Mouse (Mus musculus) intestine, embryonic 14.5 days (tissue): ENCODE data around the gene Dcun1d3. TPM values are rescaled to one million over a fixed set of nuclear protein-coding genes. Genes with fewer than 3 reads are reported as not detected.
A peak's percentile ranks its signal among the peaks of the same experiment; 100 is the strongest.

ENCODE experiments used
- ATAC-seq: fragments of 200-750 bp; cut with Nextera tagmentation; replicated peaks from 2 replicates; pipeline ENCODE4 v1.8.0; 2017; ENCODE audit warnings: low read depth, moderate number of reproducible peaks, moderate TSS enrichment, moderate library complexity; ENCODE audit not compliant: low FRiP score, low TSS enrichment
- DNase-seq: peaks from one replicate; pipeline ENCODE4 v3.0.0-alpha.2; 2018; ENCODE audit warnings: low spot score
- H3K27ac ChIP-seq: fragments of 300-500 bp; sonication (generic); 2 replicates; pipeline ENCODE4 v1.5.1; 2014; ENCODE audit warnings: low read depth, mild to moderate bottlenecking, control low read depth
- H3K27me3 ChIP-seq: fragments of 300-500 bp; sonication (generic); replicated peaks from 2 replicates; pipeline ENCODE4 v1.6.1; 2014; ENCODE audit warnings: low read length, control low read depth; ENCODE audit not compliant: control insufficient read depth, insufficient read depth
- H3K36me3 ChIP-seq: fragments of 300-500 bp; sonication (generic); 2 replicates; pipeline ENCODE4 v1.6.1; 2014; ENCODE audit warnings: low read length, control low read depth; ENCODE audit not compliant: control insufficient read depth, insufficient read depth
- H3K4me1 ChIP-seq: fragments of 300-500 bp; sonication (generic); replicated peaks from 2 replicates; pipeline ENCODE4 v1.6.1; 2014; ENCODE audit warnings: low read length, control low read depth, mixed read lengths; ENCODE audit not compliant: control insufficient read depth, insufficient read depth
- H3K4me2 ChIP-seq: fragments of 300-500 bp; sonication (generic); 2 replicates; pipeline ENCODE4 v1.6.1; 2014; ENCODE audit warnings: low read length
- H3K4me3 ChIP-seq: fragments of 300-500 bp; sonication (generic); 2 replicates; pipeline ENCODE4 v1.5.1; 2014; ENCODE audit warnings: low read depth, low read length, control low read depth, mixed read lengths
- H3K9ac ChIP-seq: fragments of 300-500 bp; sonication (generic); 2 replicates; pipeline ENCODE4 v1.6.1; 2014; ENCODE audit warnings: mild to moderate bottlenecking, low read length
- H3K9me3 ChIP-seq: fragments of 300-500 bp; sonication (generic); 2 replicates; pipeline ENCODE4 v1.6.1; 2016; ENCODE audit warnings: low read length, control low read depth; ENCODE audit not compliant: control insufficient read depth
- WGBS: fragments of 180-500 bp; shearing (Covaris S2); extraction: QIAGEN DNeasy Blood & Tissue Kit; methylation state at CpG from one replicate; pipeline ENCODE4 v1.1.7; 2014; 5-methylcytosine and 5-hydroxymethylcytosine counted together
- polyA plus RNA-seq: library from polyadenylated mRNA; unstranded; fragments of >200 nt; fragmentation: Nextera tagmentation; extraction: Ambion mirVana; gene quantifications from 2 replicates; pipeline ENCODE4 v1.2.1, GENCODE M21; 2014

The Dcun1d3 gene
- polyA plus RNA-seq, 1 experiment from 2014 or later, result 6.2 TPM

DNA sequence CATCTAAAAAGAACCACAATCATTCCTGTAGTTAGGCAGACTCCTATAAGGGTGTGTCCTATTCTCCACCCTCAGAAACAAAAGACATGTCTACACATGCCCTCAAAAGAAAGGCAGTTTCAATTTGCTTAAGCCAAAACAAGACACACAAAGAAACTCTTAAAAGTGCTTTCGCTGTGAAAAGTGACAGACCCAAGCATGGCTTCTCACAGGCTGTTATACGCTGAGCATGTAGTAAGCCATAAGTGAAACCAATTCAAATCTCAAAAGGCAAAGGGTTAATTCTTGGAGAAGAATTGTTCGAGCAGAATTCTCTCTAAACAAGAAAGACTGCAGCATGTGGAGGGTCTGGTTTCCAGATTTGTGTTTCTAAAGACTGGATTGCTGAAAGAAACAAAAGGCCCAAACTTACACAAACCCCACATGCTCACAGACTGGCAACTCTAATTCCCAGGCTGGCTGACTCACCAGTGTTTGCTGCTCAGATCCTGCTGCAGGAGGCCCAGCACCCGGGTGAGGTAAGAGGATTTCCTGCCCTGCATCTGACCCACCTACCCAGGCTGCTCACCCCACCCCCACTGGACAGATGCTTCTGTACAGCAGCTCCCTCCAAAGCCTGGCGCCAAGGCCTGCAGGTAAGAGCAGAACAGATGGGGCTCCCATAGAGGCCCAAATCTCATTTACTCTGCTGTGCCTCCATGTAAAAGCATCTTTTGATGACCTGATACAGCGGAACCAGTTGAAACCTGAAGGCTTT, 34.6 kb downstream of the Dcun1d3 start:
- Histone ChIP-seq H3K27me3 (no peaks in the 10 kb centered on the region), H3K4me2 (0 out of 2 replicates have a peak overlapping the region, but pooled peaks have one; percentile 6), H3K4me3 (no peak overlapping the region), H3K4me1 (peaks cover 10% of the 10 kb centered on the region), H3K36me3 (peaks cover 31% of the 10 kb centered on the region), H3K9ac (0 out of 2 replicates have a peak overlapping the region, but pooled peaks have one; percentile 10), H3K9me3 (no peaks in the 10 kb centered on the region), H3K27ac (peak overlapping the region; percentile 73)
- ATAC-seq, result peak; percentile 51; the same call in 1 of the 2 replicates
- 36% methylated on average over 6 of the region's 6 CpGs for WGBS
- peak; percentile 67 for DNase-seq

DNA sequence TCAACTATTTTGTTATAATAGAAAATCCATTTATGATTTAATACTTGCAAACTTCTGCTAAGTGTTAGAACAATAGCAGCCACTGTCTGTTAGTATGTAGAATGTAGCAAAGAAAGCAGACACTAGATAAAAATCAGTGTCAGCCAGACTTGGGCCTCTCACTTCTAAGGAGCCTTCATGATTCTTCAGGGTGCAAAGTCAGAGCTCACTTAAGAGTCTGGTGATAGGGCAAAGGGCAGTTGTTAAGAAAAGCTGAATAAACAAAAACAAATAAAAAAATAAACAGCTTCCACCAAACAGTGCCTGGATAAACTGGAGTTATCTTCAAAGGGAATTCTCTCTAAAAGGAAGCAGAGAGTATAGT, 35.1 kb downstream of the Dcun1d3 start:
- no peaks in the 10 kb centered on the region for H3K27me3 ChIP-seq
- H3K9ac ChIP-seq, result no peak overlapping the region
- no peaks in the 10 kb centered on the region for H3K9me3 ChIP-seq
- H3K4me3 ChIP-seq, result no peak overlapping the region
- peaks cover 37% of the 10 kb centered on the region for H3K36me3 ChIP-seq
- peak overlapping the region; percentile 73 for H3K27ac ChIP-seq
- DNase-seq (no peak), ATAC-seq (peak; percentile 24; the same call in 1 of the 2 replicates)
- H3K4me2 ChIP-seq, result no peak overlapping the region
- H3K4me1 ChIP-seq, result peaks cover 10% of the 10 kb centered on the region

GRCm38 (mm10) chr7:119860554-119860953, 35.5 kb downstream of the Dcun1d3 start:
- DNase-seq, result no peak
- peaks cover 10% of the 10 kb centered on the region for H3K4me1 ChIP-seq
- H3K4me2 ChIP-seq, result no peak overlapping the region
- H3K9ac ChIP-seq, result no peak overlapping the region
- peak; percentile 54; the same call in 1 of the 2 replicates for ATAC-seq
- 0 out of 2 replicates have a peak overlapping the region, but pooled peaks have one; percentile 73 for H3K27ac ChIP-seq
- no peaks in the 10 kb centered on the region for H3K27me3 ChIP-seq
- peaks cover 39% of the 10 kb centered on the region for H3K36me3 ChIP-seq
- no peaks in the 10 kb centered on the region for H3K9me3 ChIP-seq
- H3K4me3 ChIP-seq, result no peak overlapping the region
- 80% methylated on average over 2 of the region's 2 CpGs for WGBS

GRCm38 (mm10) chr7:119860116-119860515, 36.0 kb downstream of the Dcun1d3 start:
- Histone ChIP-seq H3K9me3 (no peaks in the 10 kb centered on the region), H3K4me2 (no peak overlapping the region), H3K27ac (no peak overlapping the region), H3K4me3 (no peak overlapping the region), H3K36me3 (peaks cover 43% of the 10 kb centered on the region), H3K27me3 (no peaks in the 10 kb centered on the region), H3K9ac (no peak overlapping the region), H3K4me1 (peaks cover 10% of the 10 kb centered on the region)
- no peak for ATAC-seq
- DNase-seq, result no peak
- WGBS, result 82% methylated on average over 3 of the region's 3 CpGs

GRCm38 (mm10) chr7:119859476-119859875, 36.6 kb downstream of the Dcun1d3 start:
- peaks cover 10% of the 10 kb centered on the region for H3K4me1 ChIP-seq
- no peak overlapping the region for H3K9ac ChIP-seq
- WGBS, result 86% methylated on average over 6 of the region's 6 CpGs
- ATAC-seq (no peak), DNase-seq (no peak)
- peaks cover 44% of the 10 kb centered on the region for H3K36me3 ChIP-seq
- H3K4me3 ChIP-seq, result no peak overlapping the region
- H3K4me2 ChIP-seq, result no peak overlapping the region
- H3K27ac ChIP-seq, result no peak overlapping the region
- no peaks in the 10 kb centered on the region for H3K27me3 ChIP-seq
- H3K9me3 ChIP-seq, result no peaks in the 10 kb centered on the region

DNA sequence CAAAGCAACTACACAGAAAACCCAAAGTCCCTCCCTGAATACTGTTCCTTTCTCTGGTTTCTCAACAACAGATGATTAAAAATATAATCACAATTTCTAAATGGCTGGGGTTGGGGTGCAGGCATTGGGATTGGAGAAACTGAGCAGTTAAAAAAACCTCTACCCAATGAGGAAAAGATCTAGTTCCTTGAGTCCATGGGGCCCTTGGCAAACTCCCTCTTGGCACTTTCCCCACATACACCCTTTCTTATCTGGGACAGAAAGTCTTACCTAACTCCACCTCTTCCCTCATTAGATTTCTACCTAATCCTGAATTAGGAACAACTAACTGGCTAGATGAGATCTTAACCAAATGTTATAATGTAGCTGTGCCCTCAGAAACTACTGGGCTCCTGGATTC, 41.1 kb downstream of the Dcun1d3 start:
- Histone ChIP-seq H3K27ac (no peak overlapping the region), H3K27me3 (no peaks in the 10 kb centered on the region), H3K36me3 (peaks cover 68% of the 10 kb centered on the region), H3K9me3 (no peaks in the 10 kb centered on the region), H3K4me1 (no peaks in the 10 kb centered on the region), H3K4me3 (no peak overlapping the region), H3K9ac (no peak overlapping the region), H3K4me2 (no peak overlapping the region)
- DNase-seq (no peak), ATAC-seq (no peak)

DNA sequence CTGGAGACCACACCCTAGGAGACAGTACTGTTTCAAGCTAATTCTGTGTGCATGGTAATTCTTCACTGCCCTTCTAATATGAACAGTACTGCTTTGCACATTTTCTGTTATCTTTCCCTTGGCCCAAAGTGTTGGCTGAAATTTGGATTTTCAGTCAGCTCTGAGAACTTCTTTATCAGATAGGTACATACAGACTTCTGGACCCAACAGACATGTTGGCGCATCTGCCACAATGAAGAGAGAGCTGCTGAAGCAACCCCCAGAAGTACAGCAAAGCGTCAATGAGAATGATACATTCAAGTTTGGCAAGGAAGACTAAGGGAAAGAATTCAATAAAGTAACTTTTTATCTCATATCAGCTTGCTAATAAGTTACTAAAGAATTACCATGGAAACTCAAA, 41.7 kb downstream of the Dcun1d3 start:
- Histone ChIP-seq H3K27ac (no peak overlapping the region), H3K9me3 (no peaks in the 10 kb centered on the region), H3K9ac (no peak overlapping the region), H3K4me1 (no peaks in the 10 kb centered on the region), H3K4me2 (no peak overlapping the region), H3K36me3 (peaks cover 63% of the 10 kb centered on the region), H3K27me3 (no peaks in the 10 kb centered on the region), H3K4me3 (no peak overlapping the region)
- 100% methylated on average over 2 of the region's 2 CpGs for WGBS
- DNase-seq, result no peak
- ATAC-seq, result no peak

DNA sequence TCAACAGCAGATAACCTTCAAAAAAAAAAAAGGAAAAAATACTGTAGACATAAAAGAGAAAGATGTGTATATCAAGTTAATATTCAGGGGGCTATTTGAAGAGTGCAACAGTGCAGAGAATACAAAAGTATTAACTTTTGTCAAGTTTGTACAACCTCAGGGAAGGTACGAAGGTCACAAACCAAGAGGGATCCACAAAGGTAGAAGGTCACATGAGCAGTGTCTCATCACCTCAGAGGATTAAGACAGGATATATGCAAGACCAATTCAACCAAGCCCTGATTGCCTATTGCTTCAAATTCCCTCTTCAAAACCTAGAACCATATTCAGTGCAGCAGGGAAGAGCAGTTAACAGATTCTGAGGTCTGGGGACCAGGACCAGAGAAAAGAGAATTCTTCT, 42.9 kb downstream of the Dcun1d3 start:
- Histone ChIP-seq H3K9me3 (no peaks in the 10 kb centered on the region), H3K36me3 (peaks cover 56% of the 10 kb centered on the region), H3K27me3 (no peaks in the 10 kb centered on the region), H3K9ac (no peak overlapping the region), H3K27ac (no peak overlapping the region), H3K4me1 (no peaks in the 10 kb centered on the region), H3K4me2 (no peak overlapping the region), H3K4me3 (no peak overlapping the region)
- DNase-seq (no peak), ATAC-seq (no peak)
- 89% methylated on average over 1 of the region's 1 CpGs for WGBS

- Histone ChIP-seq H3K4me2 (no peak overlapping the region), H3K36me3 (peaks cover 53% of the 10 kb centered on the region), H3K4me1 (no peaks in the 10 kb centered on the region), H3K27ac (no peak overlapping the region), H3K27me3 (no peaks in the 10 kb centered on the region), H3K9me3 (no peaks in the 10 kb centered on the region), H3K9ac (no peak overlapping the region), H3K4me3 (no peak overlapping the region)
- ATAC-seq (no peak), DNase-seq (no peak)
Measured at GRCm38 (mm10) chr7:119852494-119852893, 43.6 kb downstream of the Dcun1d3 start.
